Mouse (Mus musculus): Measurements from ENCODE around the gene Grb7. TPM values are rescaled to one million over a fixed set of nuclear protein-coding genes. Genes with fewer than 3 reads are reported as not detected.
A peak's percentile ranks its signal among the peaks of the same experiment; 100 is the strongest.

Gene Grb7
- total and polyA plus RNA-seq, 2 experiments from 2014 or later = 1.3 to 2.1 TPM

GRCm38 (mm10) chr11:98412273-98412796 is 33.9 kb upstream of the Grb7 start, which contains the start of gene Erbb2:
Gene Erbb2, plus strand, starts transcription at chr11:98412470.
- WGBS = under 1% methylated on average over 33 of the region's 49 CpGs
- H3K27ac ChIP-seq (ENCODE audit: low read depth, low read length) = peak within 1 kb of the TSS; percentile 50; the same call in 1 of the 2 replicates
- peak within 1 kb of the TSS; percentile 51 for H3K9ac ChIP-seq
- ATAC-seq (peak; percentile 77), DNase-seq (peak; percentile 63)
- peaks cover 23% of the 10 kb centered on the region for H3K27me3 ChIP-seq (ENCODE audit: insufficient read depth, low read length)
- H3K4me2 ChIP-seq (ENCODE audit: low read depth) = peak within 1 kb of the TSS; percentile 98
- peak within 1 kb of the TSS; percentile 48 for H3K4me3 ChIP-seq (ENCODE audit: low read depth, low read length)
- no peaks in the 10 kb centered on the region for H3K9me3 ChIP-seq (ENCODE audit: low read length)
- no peaks in the 10 kb centered on the region for H3K36me3 ChIP-seq (ENCODE audit: insufficient read depth)
- TF ChIP-seq CTCF (IDR thresholded peaks at IDR 0.05; ENCODE audit: low read depth) = no peak
- H3K4me1 ChIP-seq (ENCODE audit: insufficient read depth) = no peaks in the 10 kb centered on the region

DNA sequence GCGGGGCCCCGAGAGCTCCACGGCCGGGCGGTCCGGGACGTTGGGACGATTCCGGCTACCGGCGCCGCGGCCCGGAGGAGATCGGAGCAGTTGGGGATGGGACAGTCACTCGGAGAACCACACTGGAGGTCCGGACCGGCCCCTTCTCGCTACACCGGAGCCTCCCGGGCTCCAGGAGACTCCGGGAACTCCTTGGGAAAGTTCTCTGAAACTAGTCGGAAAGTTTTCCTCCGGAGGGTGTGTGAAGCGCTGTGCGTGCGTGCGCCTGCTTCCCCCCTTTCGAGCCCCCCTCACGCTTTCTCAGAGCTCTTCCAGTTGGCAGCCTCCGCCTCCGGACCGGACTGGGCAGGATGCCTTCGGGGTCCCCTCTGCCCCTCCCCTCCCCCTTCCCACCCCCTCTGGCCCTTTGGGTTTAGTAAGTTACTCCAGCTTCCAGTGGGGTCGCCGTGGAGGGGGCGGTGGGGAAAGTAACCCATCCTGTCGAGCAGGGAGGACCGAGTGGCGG is 33.3 kb upstream of the Grb7 start:
- Histone ChIP-seq H3K9me3 (ENCODE audit: low read length) (no peaks in the 10 kb centered on the region), H3K36me3 (ENCODE audit: insufficient read depth) (no peaks in the 10 kb centered on the region), H3K4me2 (ENCODE audit: low read depth) (peak overlapping the region; percentile 98), H3K4me3 (ENCODE audit: low read depth, low read length) (peak overlapping the region; percentile 48), H3K27me3 (ENCODE audit: insufficient read depth, low read length) (peaks cover 23% of the 10 kb centered on the region), H3K27ac (ENCODE audit: low read depth, low read length) (peak overlapping the region; percentile 50; the same call in 1 of the 2 replicates), H3K4me1 (ENCODE audit: insufficient read depth) (no peaks in the 10 kb centered on the region), H3K9ac (peak overlapping the region; percentile 51)
- peak; percentile 40 for ATAC-seq
- WGBS = under 1% methylated on average over 39 of the region's 40 CpGs
- TF ChIP-seq CTCF (IDR thresholded peaks at IDR 0.05; ENCODE audit: low read depth) = no peak
- peak; percentile 37 for DNase-seq

GRCm38 (mm10) chr11:98413731-98414130 is 32.5 kb upstream of the Grb7 start:
- no peaks in the 10 kb centered on the region for H3K4me1 ChIP-seq (ENCODE audit: insufficient read depth)
- ATAC-seq (no peak), DNase-seq (no peak)
- TF ChIP-seq CTCF (IDR thresholded peaks at IDR 0.05; ENCODE audit: low read depth) = no peak
- peaks cover 23% of the 10 kb centered on the region for H3K27me3 ChIP-seq (ENCODE audit: insufficient read depth, low read length)
- no peak overlapping the region for H3K4me3 ChIP-seq (ENCODE audit: low read depth, low read length)
- no peaks in the 10 kb centered on the region for H3K36me3 ChIP-seq (ENCODE audit: insufficient read depth)
- no peak overlapping the region for H3K9ac ChIP-seq
- H3K27ac ChIP-seq (ENCODE audit: low read depth, low read length) = no peak overlapping the region
- peak overlapping the region; percentile 98 for H3K4me2 ChIP-seq (ENCODE audit: low read depth)
- WGBS = 35% methylated on average over 7 of the region's 7 CpGs
- no peaks in the 10 kb centered on the region for H3K9me3 ChIP-seq (ENCODE audit: low read length)

DNA sequence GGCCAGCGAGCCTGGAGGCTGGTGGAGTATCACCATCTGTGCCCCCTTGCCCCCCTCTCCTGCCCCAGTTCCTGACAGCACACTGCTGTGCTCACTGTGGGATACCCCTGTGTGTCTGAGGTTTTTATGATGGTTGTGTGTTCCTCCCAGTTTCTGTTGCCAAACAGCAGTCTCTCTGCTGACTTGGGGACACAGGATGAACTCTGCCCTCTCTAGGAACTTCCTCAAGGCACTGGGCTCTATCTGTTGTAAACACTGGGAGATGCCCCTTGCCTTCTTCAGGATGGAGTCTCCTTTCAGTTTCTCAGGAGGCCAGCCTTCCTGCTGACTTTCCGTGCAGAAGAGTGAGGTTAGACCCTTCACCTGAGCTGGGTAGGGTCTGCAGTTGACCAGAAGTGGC is 32.0 kb upstream of the Grb7 start:
- no peaks in the 10 kb centered on the region for H3K9me3 ChIP-seq (ENCODE audit: low read length)
- H3K9ac ChIP-seq = no peak overlapping the region
- ATAC-seq (no peak), DNase-seq (no peak)
- no peaks in the 10 kb centered on the region for H3K4me1 ChIP-seq (ENCODE audit: insufficient read depth)
- 40% methylated on average over 2 of the region's 2 CpGs for WGBS
- no peak overlapping the region for H3K4me3 ChIP-seq (ENCODE audit: low read depth, low read length)
- TF ChIP-seq CTCF (IDR thresholded peaks at IDR 0.05; ENCODE audit: low read depth) = no peak
- H3K27ac ChIP-seq (ENCODE audit: low read depth, low read length) = no peak overlapping the region
- H3K4me2 ChIP-seq (ENCODE audit: low read depth) = no peak overlapping the region
- no peaks in the 10 kb centered on the region for H3K36me3 ChIP-seq (ENCODE audit: insufficient read depth)
- H3K27me3 ChIP-seq (ENCODE audit: insufficient read depth, low read length) = peaks cover 23% of the 10 kb centered on the region

GRCm38 (mm10) chr11:98417074-98417473 is 29.1 kb upstream of the Grb7 start:
- ATAC-seq = no peak
- H3K27me3 ChIP-seq (ENCODE audit: insufficient read depth, low read length) = peaks cover 9% of the 10 kb centered on the region; the same call in 1 of the 2 replicates
- H3K36me3 ChIP-seq (ENCODE audit: insufficient read depth) = no peaks in the 10 kb centered on the region
- H3K4me2 ChIP-seq (ENCODE audit: low read depth) = no peak overlapping the region
- no peak overlapping the region for H3K4me3 ChIP-seq (ENCODE audit: low read depth, low read length)
- WGBS = 71% methylated on average over 1 of the region's 1 CpGs
- no peak overlapping the region for H3K27ac ChIP-seq (ENCODE audit: low read depth, low read length)
- DNase-seq = no peak
- H3K9me3 ChIP-seq (ENCODE audit: low read length) = no peaks in the 10 kb centered on the region
- TF ChIP-seq CTCF (IDR thresholded peaks at IDR 0.05; ENCODE audit: low read depth) = no peak
- H3K4me1 ChIP-seq (ENCODE audit: insufficient read depth) = no peaks in the 10 kb centered on the region
- H3K9ac ChIP-seq = no peak overlapping the region

DNA sequence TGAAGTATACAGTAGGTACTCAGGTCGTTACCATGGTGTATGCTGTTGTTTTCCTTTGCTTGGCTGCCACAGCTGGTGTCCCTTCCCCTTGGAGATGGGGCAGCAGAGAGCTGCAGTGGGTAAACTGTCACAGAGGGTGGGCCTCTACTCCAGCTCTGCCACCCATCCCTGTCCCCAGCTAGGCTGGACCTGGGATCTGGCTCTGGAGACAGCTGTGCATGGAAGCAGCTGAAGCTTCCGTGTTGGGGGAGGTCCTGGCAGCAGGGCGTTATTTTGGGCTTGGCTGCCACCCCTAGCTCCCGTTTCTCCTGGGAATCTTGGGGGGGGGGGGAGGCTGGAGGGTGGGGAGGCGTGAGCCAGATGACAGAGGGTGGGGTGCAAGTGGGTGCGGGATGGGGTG is 27.9 kb upstream of the Grb7 start:
- Histone ChIP-seq H3K27me3 (ENCODE audit: insufficient read depth, low read length) (no peaks in the 10 kb centered on the region), H3K36me3 (ENCODE audit: insufficient read depth) (no peaks in the 10 kb centered on the region), H3K4me2 (ENCODE audit: low read depth) (no peak overlapping the region), H3K4me3 (ENCODE audit: low read depth, low read length) (no peak overlapping the region), H3K27ac (ENCODE audit: low read depth, low read length) (no peak overlapping the region), H3K4me1 (ENCODE audit: insufficient read depth) (no peaks in the 10 kb centered on the region), H3K9me3 (ENCODE audit: low read length) (no peaks in the 10 kb centered on the region), H3K9ac (no peak overlapping the region)
- TF ChIP-seq CTCF (IDR thresholded peaks at IDR 0.05; ENCODE audit: low read depth) = no peak
- 72% methylated on average over 6 of the region's 6 CpGs for WGBS
- ATAC-seq = no peak
- DNase-seq = no peak

GRCm38 (mm10) chr11:98418939-98419547 is 27.2 kb upstream of the Grb7 start:
- Histone ChIP-seq H3K9ac (no peak overlapping the region), H3K36me3 (ENCODE audit: insufficient read depth) (no peaks in the 10 kb centered on the region)

More at GRCm38 (mm10) chr11:98418939-98419547, 27.2 kb upstream of the Grb7 start:
- no peak overlapping the region for H3K4me3 ChIP-seq (ENCODE audit: low read depth, low read length)
- H3K27ac ChIP-seq (ENCODE audit: low read depth, low read length) = no peak overlapping the region
- DNase-seq (no peak), ATAC-seq (no peak)
- no peaks in the 10 kb centered on the region for H3K27me3 ChIP-seq (ENCODE audit: insufficient read depth, low read length)
- H3K4me2 ChIP-seq (ENCODE audit: low read depth) = no peak overlapping the region
- no peaks in the 10 kb centered on the region for H3K4me1 ChIP-seq (ENCODE audit: insufficient read depth)
- 81% methylated on average over 10 of the region's 10 CpGs for WGBS
- H3K9me3 ChIP-seq (ENCODE audit: low read length) = no peaks in the 10 kb centered on the region
- TF ChIP-seq CTCF (IDR thresholded peaks at IDR 0.05; ENCODE audit: low read depth) = no peak
